Mouse (Mus musculus) lung, embryonic 16.5 days (tissue): Measurements from ENCODE around the gene Stk24. TPM values are rescaled to one million over a fixed set of nuclear protein-coding genes. Genes with fewer than 3 reads are reported as not detected.

Experiments used
- ATAC-seq: fragments of 200-750 bp; cut with Nextera tagmentation; 2 replicates; pipeline ENCODE4 v1.8.0; 2017; ENCODE audit warnings: low read depth, mild to moderate bottlenecking, moderate library complexity
- H3K27ac ChIP-seq: fragments of 300-500 bp; sonication (generic); 2 replicates; pipeline ENCODE4 v1.5.1; 2014; ENCODE audit warnings: mild to moderate bottlenecking, control low read depth, low read length
- H3K27me3 ChIP-seq: fragments of 300-500 bp; sonication (generic); 2 replicates; pipeline ENCODE4 v1.6.1; 2014; ENCODE audit warnings: low read depth, low read length, mixed read lengths; ENCODE audit not compliant: control insufficient read depth, insufficient read depth
- H3K36me3 ChIP-seq: fragments of 300-500 bp; sonication (generic); 2 replicates; pipeline ENCODE4 v1.6.1; 2014; ENCODE audit warnings: low read length; ENCODE audit not compliant: control insufficient read depth, insufficient read depth
- H3K4me1 ChIP-seq: fragments of 300-500 bp; sonication (generic); replicated peaks from 2 replicates; pipeline ENCODE4 v1.6.1; 2014; ENCODE audit warnings: low read length, mixed read lengths; ENCODE audit not compliant: control insufficient read depth, insufficient read depth
- H3K4me2 ChIP-seq: fragments of 300-500 bp; sonication (generic); 2 replicates; pipeline ENCODE4 v1.6.1; 2014; ENCODE audit warnings: low read depth, low read length, control low read depth
- H3K4me3 ChIP-seq: fragments of 300-500 bp; sonication (generic); 2 replicates; pipeline ENCODE4 v1.5.1; 2014; ENCODE audit warnings: mild to moderate bottlenecking, low read length, control low read depth
- H3K9ac ChIP-seq: fragments of 300-500 bp; sonication (generic); 2 replicates; pipeline ENCODE4 v1.6.1; 2014; ENCODE audit warnings: low read length, control low read depth
- H3K9me3 ChIP-seq: fragments of 300-500 bp; sonication (generic); 2 replicates; pipeline ENCODE4 v1.6.1; 2016; ENCODE audit warnings: low read length; ENCODE audit not compliant: control insufficient read depth
- WGBS: fragments of 180-500 bp; shearing (Covaris S2); extraction: QIAGEN DNeasy Blood & Tissue Kit; methylation state at CpG from one replicate; pipeline ENCODE4 v1.1.7; 2014; 5-methylcytosine and 5-hydroxymethylcytosine counted together
- polyA plus RNA-seq: library from polyadenylated mRNA; unstranded; fragments of >200 nt; fragmentation: Nextera tagmentation; extraction: Ambion mirVana; gene quantifications from 2 replicates; pipeline ENCODE4 v1.2.1, GENCODE M21; 2015

The Stk24 gene
- polyA plus RNA-seq, 1 experiment from 2014 or later, result 35.9 TPM

GRCm38 (mm10) chr14:121276016-121276415 is 103.8 kb downstream of the Stk24 start:
- no peaks in the 10 kb centered on the region for H3K4me1 ChIP-seq
- no peak overlapping the region for H3K9ac ChIP-seq
- H3K27ac ChIP-seq, result no peak overlapping the region
- H3K27me3 ChIP-seq, result no peaks in the 10 kb centered on the region
- H3K4me3 ChIP-seq, result no peak overlapping the region
- H3K36me3 ChIP-seq, result peaks cover 31% of the 10 kb centered on the region
- WGBS, result 56% methylated on average over 10 of the region's 10 CpGs
- H3K4me2 ChIP-seq, result no peak overlapping the region
- ATAC-seq, result no peak
- no peaks in the 10 kb centered on the region for H3K9me3 ChIP-seq

GRCm38 (mm10) chr14:121274985-121275384 is 104.8 kb downstream of the Stk24 start:
- whole genome bisulfite sequencing, result 63% methylated on average over 12 of the region's 12 CpGs
- Histone ChIP-seq H3K36me3 (peaks cover 25% of the 10 kb centered on the region), H3K9ac (no peak overlapping the region), H3K27me3 (no peaks in the 10 kb centered on the region), H3K27ac (no peak overlapping the region), H3K4me2 (no peak overlapping the region), H3K9me3 (no peaks in the 10 kb centered on the region), H3K4me1 (no peaks in the 10 kb centered on the region), H3K4me3 (no peak overlapping the region)
- ATAC-seq, result no peak

- H3K27me3 ChIP-seq, result no peaks in the 10 kb centered on the region
- no peaks in the 10 kb centered on the region for H3K4me1 ChIP-seq
- ATAC-seq, result no peak
- H3K4me3 ChIP-seq, result no peak overlapping the region
- no peak overlapping the region for H3K27ac ChIP-seq
- H3K4me2 ChIP-seq, result no peak overlapping the region
- no peak overlapping the region for H3K9ac ChIP-seq
- 75% methylated on average over 6 of the region's 6 CpGs for WGBS
- no peaks in the 10 kb centered on the region for H3K9me3 ChIP-seq
- H3K36me3 ChIP-seq, result peaks cover 29% of the 10 kb centered on the region
These were observed 109.3 kb downstream of the Stk24 start for GRCm38 (mm10) chr14:121270490-121270889.

- Histone ChIP-seq H3K27ac (no peak overlapping the region), H3K4me2 (no peak overlapping the region), H3K27me3 (no peaks in the 10 kb centered on the region), H3K4me3 (no peak overlapping the region), H3K9ac (no peak overlapping the region), H3K9me3 (no peaks in the 10 kb centered on the region), H3K36me3 (peaks cover 25% of the 10 kb centered on the region), H3K4me1 (peaks cover 8% of the 10 kb centered on the region)
- 92% methylated on average over 8 of the region's 8 CpGs for WGBS
- no peak for ATAC-seq
These were observed 112.0 kb downstream of the Stk24 start for GRCm38 (mm10) chr14:121267801-121268200.

GRCm38 (mm10) chr14:121264453-121264852 is 115.4 kb downstream of the Stk24 start:
- ATAC-seq, result no peak
- Histone ChIP-seq H3K27ac (no peak overlapping the region), H3K9me3 (no peaks in the 10 kb centered on the region), H3K4me3 (no peak overlapping the region), H3K27me3 (no peaks in the 10 kb centered on the region), H3K4me1 (peaks cover 16% of the 10 kb centered on the region), H3K9ac (no peak overlapping the region), H3K36me3 (peaks cover 4% of the 10 kb centered on the region; the same call in 1 of the 2 replicates), H3K4me2 (no peak overlapping the region)
- WGBS, result 50% methylated on average over 6 of the region's 6 CpGs

- Histone ChIP-seq H3K27ac (no peak overlapping the region), H3K4me2 (no peak overlapping the region), H3K4me3 (no peak overlapping the region), H3K4me1 (peaks cover 16% of the 10 kb centered on the region), H3K9me3 (no peaks in the 10 kb centered on the region), H3K27me3 (no peaks in the 10 kb centered on the region), H3K9ac (no peak overlapping the region), H3K36me3 (peaks cover 2% of the 10 kb centered on the region; the same call in 1 of the 2 replicates)
- ATAC-seq, result peak; percentile 37; the same call in 1 of the 2 replicates
- WGBS, result 47% methylated on average over 2 of the region's 2 CpGs
These were observed 115.9 kb downstream of the Stk24 start for GRCm38 (mm10) chr14:121263912-121264311.

- H3K4me2 ChIP-seq, result no peak overlapping the region
- WGBS, result 41% methylated on average over 4 of the region's 4 CpGs
- H3K4me1 ChIP-seq, result peaks cover 16% of the 10 kb centered on the region
- H3K36me3 ChIP-seq, result peaks cover 7% of the 10 kb centered on the region; the same call in 1 of the 2 replicates
- no peaks in the 10 kb centered on the region for H3K27me3 ChIP-seq
- no peaks in the 10 kb centered on the region for H3K9me3 ChIP-seq
- H3K9ac ChIP-seq, result no peak overlapping the region
- no peak overlapping the region for H3K4me3 ChIP-seq
- no peak overlapping the region for H3K27ac ChIP-seq
- no peak for ATAC-seq
These were observed 117.2 kb downstream of the Stk24 start for GRCm38 (mm10) chr14:121262606-121263005.

GRCm38 (mm10) chr14:121261229-121261879 is 118.5 kb downstream of the Stk24 start:
- Histone ChIP-seq H3K4me2 (no peak overlapping the region), H3K27ac (no peak overlapping the region), H3K9ac (no peak overlapping the region), H3K27me3 (no peaks in the 10 kb centered on the region), H3K36me3 (peaks cover 6% of the 10 kb centered on the region; the same call in 1 of the 2 replicates), H3K9me3 (no peaks in the 10 kb centered on the region), H3K4me3 (no peak overlapping the region), H3K4me1 (peaks cover 16% of the 10 kb centered on the region)
- WGBS, result 62% methylated on average over 5 of the region's 5 CpGs
- ATAC-seq, result no peak

GRCm38 (mm10) chr14:121259789-121260188 is 120.0 kb downstream of the Stk24 start:
- no peak for ATAC-seq
- WGBS, result 51% methylated on average over 7 of the region's 7 CpGs

More at GRCm38 (mm10) chr14:121259789-121260188, 120.0 kb downstream of the Stk24 start:
- Histone ChIP-seq H3K4me3 (no peak overlapping the region), H3K27ac (no peak overlapping the region), H3K9me3 (no peaks in the 10 kb centered on the region), H3K36me3 (peaks cover 6% of the 10 kb centered on the region; the same call in 1 of the 2 replicates), H3K4me1 (peaks cover 16% of the 10 kb centered on the region), H3K27me3 (no peaks in the 10 kb centered on the region), H3K9ac (no peak overlapping the region), H3K4me2 (no peak overlapping the region)
